Mouse (Mus musculus) liver, embryonic 16.5 days (tissue): ENCODE measurements around the gene Tenm3. TPM values are rescaled to one million over a fixed set of nuclear protein-coding genes. Genes with fewer than 3 reads are reported as not detected.

Source experiments
- ATAC-seq: fragments of 200-750 bp; cut with Nextera tagmentation; 2 replicates; pipeline ENCODE4 v1.8.0; 2017; ENCODE audit warnings: low read depth, mild to moderate bottlenecking, moderate number of reproducible peaks, moderate library complexity
- H3K27ac ChIP-seq: fragments of 300-500 bp; sonication (generic); 2 replicates; pipeline ENCODE4 v1.5.1; 2014; ENCODE audit warnings: mild to moderate bottlenecking, low read length
- H3K27me3 ChIP-seq: fragments of 300-500 bp; sonication (generic); 2 replicates; pipeline ENCODE4 v1.6.1; 2014; ENCODE audit warnings: low read depth, low read length, mixed read lengths; ENCODE audit not compliant: control insufficient read depth, insufficient read depth
- H3K36me3 ChIP-seq: fragments of 300-500 bp; sonication (generic); 2 replicates; pipeline ENCODE4 v1.6.1; 2014; ENCODE audit warnings: mild to moderate bottlenecking; ENCODE audit not compliant: control insufficient read depth, insufficient read depth
- H3K4me1 ChIP-seq: fragments of 300-500 bp; sonication (generic); 2 replicates; pipeline ENCODE4 v1.6.1; 2014; ENCODE audit warnings: low read depth, low read length, mixed read lengths; ENCODE audit not compliant: control insufficient read depth
- H3K4me2 ChIP-seq: fragments of 300-500 bp; sonication (generic); 2 replicates; pipeline ENCODE4 v1.6.1; 2014; ENCODE audit warnings: low read depth, low read length, mixed read lengths
- H3K4me3 ChIP-seq: fragments of 300-500 bp; sonication (generic); 2 replicates; pipeline ENCODE4 v1.5.1; 2014; ENCODE audit warnings: low read depth, mild to moderate bottlenecking, low read length
- H3K9ac ChIP-seq: fragments of 300-500 bp; sonication (generic); 2 replicates; pipeline ENCODE4 v1.6.1; 2014; ENCODE audit warnings: low read depth, low read length
- H3K9me3 ChIP-seq: fragments of 300-500 bp; sonication (generic); replicated peaks from 2 replicates; pipeline ENCODE4 v1.6.1; 2016; ENCODE audit warnings: low read length; ENCODE audit not compliant: control insufficient read depth
- WGBS: fragments of 180-500 bp; shearing (Covaris S2); extraction: QIAGEN DNeasy Blood & Tissue Kit; methylation state at CpG from one replicate; pipeline ENCODE4 v1.1.7; 2014; ENCODE audit not compliant: insufficient replicate concordance; 5-methylcytosine and 5-hydroxymethylcytosine counted together
- polyA plus RNA-seq: library from polyadenylated mRNA; unstranded; fragments of >200 nt; fragmentation: Nextera tagmentation; extraction: Ambion mirVana; gene quantifications from 2 replicates; pipeline ENCODE4 v1.2.1, GENCODE M21; 2015

Gene Tenm3
- polyA plus RNA-seq, 1 experiment from 2014 or later: 6.0 TPM

DNA sequence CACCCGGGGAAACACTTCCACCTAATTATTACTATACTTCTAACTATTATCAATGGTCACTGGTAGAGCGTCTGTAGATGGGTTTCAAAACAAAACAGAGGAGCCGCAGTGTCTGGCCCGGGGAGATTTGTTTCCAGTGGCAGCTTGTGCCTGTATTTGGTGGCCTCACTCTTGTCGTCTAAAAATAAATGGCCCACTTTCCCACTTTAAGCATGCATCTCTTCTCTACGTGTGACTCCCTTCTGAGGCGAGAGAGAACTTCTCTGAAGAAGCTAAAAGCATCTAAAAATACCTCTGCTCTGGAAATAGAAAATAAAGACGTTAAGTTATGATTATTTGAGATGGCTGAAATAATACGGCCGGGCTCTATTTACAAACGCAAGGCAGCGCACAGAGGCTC lies 463.7 kb downstream of the Tenm3 start:
- Histone ChIP-seq H3K9me3 (no peaks in the 10 kb centered on the region), H3K4me3 (no peak overlapping the region), H3K27me3 (no peaks in the 10 kb centered on the region), H3K36me3 (no peaks in the 10 kb centered on the region), H3K27ac (no peak overlapping the region), H3K4me1 (no peaks in the 10 kb centered on the region), H3K4me2 (no peak overlapping the region), H3K9ac (no peak overlapping the region)
- no peak for ATAC-seq
- WGBS: 68% methylated on average over 12 of the region's 12 CpGs

DNA sequence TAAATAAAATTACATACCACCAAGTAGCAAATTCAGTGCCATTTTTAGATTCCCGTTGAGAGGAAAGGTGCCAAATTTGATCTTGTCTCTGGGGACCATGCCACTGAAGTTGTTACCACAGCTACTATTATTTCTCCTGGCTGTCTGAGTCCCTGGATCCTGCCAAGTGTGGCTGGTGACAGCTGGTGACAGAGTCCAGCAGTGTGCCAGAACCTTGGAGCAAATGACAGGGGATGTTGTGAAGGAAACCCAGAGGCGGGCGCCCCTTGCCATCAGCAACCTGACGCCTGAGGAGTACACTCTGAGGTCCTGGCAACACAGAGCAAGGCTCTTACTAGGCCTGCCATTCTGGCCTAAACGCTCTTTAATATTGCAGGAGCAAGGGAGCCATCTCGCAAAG lies 467.0 kb downstream of the Tenm3 start:
- no peak for ATAC-seq
- H3K9me3 ChIP-seq: no peaks in the 10 kb centered on the region; the same call in 1 of the 2 replicates
- H3K27ac ChIP-seq: no peak overlapping the region
- no peaks in the 10 kb centered on the region for H3K27me3 ChIP-seq
- no peak overlapping the region for H3K4me2 ChIP-seq
- WGBS: 64% methylated on average over 6 of the region's 6 CpGs
- no peak overlapping the region for H3K4me3 ChIP-seq
- no peak overlapping the region for H3K9ac ChIP-seq
- H3K4me1 ChIP-seq: no peaks in the 10 kb centered on the region
- no peaks in the 10 kb centered on the region for H3K36me3 ChIP-seq

DNA sequence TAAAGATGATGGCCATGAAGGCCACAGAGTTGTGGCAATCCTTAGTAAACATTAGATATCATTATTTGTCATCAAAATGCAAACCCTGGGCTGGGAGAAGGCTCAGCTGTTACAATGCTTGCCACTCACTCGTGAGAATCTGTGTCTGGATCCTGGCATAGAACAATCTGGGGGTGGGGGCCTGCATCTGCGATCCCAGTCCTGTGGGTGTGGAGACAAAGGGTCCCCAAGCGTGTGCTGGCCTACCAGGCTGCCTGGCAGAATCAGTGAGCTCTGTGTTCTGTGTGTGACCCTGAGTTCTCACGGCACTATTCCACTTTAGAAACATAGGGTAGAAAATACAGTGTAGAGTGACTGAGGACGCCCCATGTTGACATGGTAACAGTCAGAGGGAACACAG lies 468.6 kb downstream of the Tenm3 start:
- Histone ChIP-seq H3K4me1 (no peaks in the 10 kb centered on the region), H3K9ac (no peak overlapping the region), H3K27ac (no peak overlapping the region), H3K4me3 (no peak overlapping the region), H3K9me3 (no peaks in the 10 kb centered on the region; the same call in 1 of the 2 replicates), H3K27me3 (no peaks in the 10 kb centered on the region), H3K36me3 (no peaks in the 10 kb centered on the region), H3K4me2 (no peak overlapping the region)
- WGBS: 49% methylated on average over 5 of the region's 5 CpGs
- ATAC-seq: no peak

DNA sequence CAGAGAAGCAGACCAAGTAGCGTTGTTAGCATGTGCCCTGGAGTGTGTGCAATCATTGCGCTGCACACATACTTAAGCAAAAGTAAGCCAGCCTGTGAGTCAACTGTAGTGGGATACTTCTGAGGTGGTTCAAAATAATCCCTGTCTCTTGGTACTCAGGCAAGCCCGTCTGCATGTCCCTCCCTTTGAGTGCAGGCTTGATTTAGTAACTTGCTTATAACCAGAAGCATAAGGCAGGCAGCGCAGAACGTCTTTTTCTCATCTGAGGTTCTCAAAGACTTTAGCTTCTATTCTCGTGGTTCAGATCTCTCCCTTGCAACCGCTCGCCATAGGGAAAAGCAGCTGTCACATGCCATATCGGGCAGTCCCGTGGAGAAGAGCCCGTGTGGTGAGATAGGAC lies 470.3 kb downstream of the Tenm3 start:
- ATAC-seq: no peak
- Histone ChIP-seq H3K4me3 (no peak overlapping the region), H3K4me2 (no peak overlapping the region), H3K27me3 (no peaks in the 10 kb centered on the region), H3K9ac (no peak overlapping the region), H3K9me3 (no peaks in the 10 kb centered on the region; the same call in 1 of the 2 replicates), H3K27ac (no peak overlapping the region), H3K4me1 (no peaks in the 10 kb centered on the region), H3K36me3 (no peaks in the 10 kb centered on the region)
- 74% methylated on average over 11 of the region's 11 CpGs for WGBS

DNA sequence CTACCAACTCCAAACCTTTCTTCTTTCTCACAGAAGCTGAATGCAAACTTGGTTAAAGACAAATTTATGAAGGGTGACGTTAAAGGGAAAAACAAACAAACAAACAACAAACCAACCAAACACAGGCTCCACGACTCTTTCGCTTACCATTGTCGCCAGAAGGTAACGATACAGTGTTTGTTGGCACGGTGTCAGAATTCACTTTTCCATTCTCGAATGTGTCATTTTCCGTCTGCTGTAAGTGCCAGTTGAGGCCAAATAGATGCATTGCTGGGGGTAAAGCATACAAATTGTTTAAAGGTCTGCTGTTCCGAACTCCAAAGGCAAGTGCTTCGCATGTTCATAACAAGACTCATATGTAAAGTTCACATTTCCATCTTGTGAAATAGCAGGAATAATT lies 476.6 kb downstream of the Tenm3 start:
- Histone ChIP-seq H3K4me3 (no peak overlapping the region), H3K4me2 (no peak overlapping the region), H3K27me3 (no peaks in the 10 kb centered on the region), H3K9me3 (no peaks in the 10 kb centered on the region), H3K9ac (no peak overlapping the region), H3K27ac (no peak overlapping the region), H3K4me1 (no peaks in the 10 kb centered on the region), H3K36me3 (no peaks in the 10 kb centered on the region)
- ATAC-seq: no peak
- 78% methylated on average over 10 of the region's 10 CpGs for WGBS

DNA sequence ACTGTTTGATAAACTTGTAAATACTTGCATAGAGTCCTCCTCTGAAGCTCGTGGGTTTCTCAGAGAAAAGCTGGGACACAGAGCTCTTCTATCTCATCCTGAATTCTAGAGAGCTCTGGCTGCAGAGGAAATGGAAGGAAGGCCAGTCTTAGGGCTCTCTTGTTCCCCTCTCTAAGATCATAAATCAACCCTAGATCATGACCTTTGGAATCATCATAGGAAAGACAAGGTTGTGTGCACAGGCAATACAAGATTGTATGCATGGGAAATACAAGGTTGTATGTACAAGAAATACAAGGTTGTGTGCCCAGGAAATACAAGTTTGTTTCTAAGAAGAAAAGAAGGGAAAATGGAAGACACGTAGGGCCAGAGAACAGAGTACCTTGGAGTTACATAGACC lies 486.9 kb downstream of the Tenm3 start:
- Histone ChIP-seq H3K4me1 (no peaks in the 10 kb centered on the region), H3K27me3 (no peaks in the 10 kb centered on the region), H3K4me3 (no peak overlapping the region), H3K9me3 (no peaks in the 10 kb centered on the region; the same call in 1 of the 2 replicates), H3K4me2 (no peak overlapping the region), H3K36me3 (no peaks in the 10 kb centered on the region), H3K27ac (no peak overlapping the region), H3K9ac (no peak overlapping the region)
- no peak for ATAC-seq
- WGBS: 55% methylated on average over 2 of the region's 2 CpGs

DNA sequence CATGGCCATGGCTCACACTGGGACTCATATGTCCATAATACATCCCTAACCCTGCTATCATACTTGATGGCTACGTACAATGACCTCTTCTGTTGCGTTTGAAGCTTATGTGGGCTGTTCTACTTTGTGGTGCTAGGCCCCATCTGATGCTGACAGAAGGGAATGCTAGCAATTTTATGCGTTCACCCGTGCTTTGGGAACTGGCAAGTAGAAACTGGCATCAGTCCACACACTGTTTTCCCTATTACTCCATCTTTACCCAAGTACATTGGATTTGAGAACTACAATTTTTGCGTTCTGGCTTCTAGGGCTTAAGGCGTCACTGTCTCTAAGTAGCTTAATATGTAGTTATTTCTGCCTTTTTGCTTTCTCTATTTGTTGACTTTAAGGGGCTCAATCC lies 490.3 kb downstream of the Tenm3 start:
- Histone ChIP-seq H3K4me2 (no peak overlapping the region), H3K4me3 (no peak overlapping the region), H3K36me3 (no peaks in the 10 kb centered on the region), H3K9ac (no peak overlapping the region), H3K27ac (no peak overlapping the region), H3K9me3 (no peaks in the 10 kb centered on the region; the same call in 1 of the 2 replicates), H3K27me3 (no peaks in the 10 kb centered on the region), H3K4me1 (no peaks in the 10 kb centered on the region)
- no peak for ATAC-seq
- 72% methylated on average over 6 of the region's 6 CpGs for WGBS

DNA sequence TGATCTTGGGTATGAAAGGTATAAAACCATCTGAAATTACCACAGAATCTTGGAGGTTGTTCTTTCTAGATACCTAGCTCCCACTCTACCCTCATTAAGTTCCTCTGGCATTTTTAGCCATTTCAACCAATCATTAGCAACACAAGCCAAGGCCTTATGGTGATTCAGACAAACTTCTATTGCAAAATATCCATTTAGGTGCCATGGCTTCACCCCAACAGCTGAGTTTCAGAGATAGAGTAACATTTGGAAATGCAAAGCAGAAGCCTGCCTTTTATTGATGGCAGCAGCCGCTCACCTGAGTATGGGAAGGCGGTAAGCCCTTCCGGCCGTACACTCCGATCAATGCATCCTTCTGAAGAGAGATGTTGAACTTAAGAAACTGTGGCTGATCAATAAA lies 494.9 kb downstream of the Tenm3 start:
- WGBS: 81% methylated on average over 5 of the region's 5 CpGs
- H3K36me3 ChIP-seq: no peaks in the 10 kb centered on the region

DNA sequence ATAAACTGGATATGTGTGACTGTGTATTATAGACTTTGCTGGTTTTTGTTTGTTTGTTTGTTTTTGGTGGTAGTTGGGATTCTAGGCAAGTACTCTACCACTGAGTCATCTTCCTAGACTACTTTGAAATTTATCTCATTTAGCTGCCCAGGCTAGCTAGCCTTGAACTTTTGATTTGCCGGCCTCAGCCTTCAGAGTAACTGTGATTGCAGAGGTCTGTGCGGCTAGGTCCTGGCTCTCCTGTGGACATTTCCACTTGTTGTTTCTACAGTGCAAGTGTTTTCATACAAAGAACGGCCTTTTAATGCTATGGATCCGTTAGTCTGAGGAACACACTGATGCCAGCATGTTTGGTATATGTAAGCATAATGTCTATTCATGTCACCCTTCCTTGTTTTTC lies 495.4 kb downstream of the Tenm3 start:
- H3K9ac ChIP-seq: no peak overlapping the region
- 66% methylated on average over 4 of the region's 4 CpGs for WGBS
- ATAC-seq: no peak

More for the DNA sequence above, 494.9 kb downstream of the Tenm3 start:
- no peaks in the 10 kb centered on the region for H3K27me3 ChIP-seq
- ATAC-seq: no peak
- H3K4me2 ChIP-seq: no peak overlapping the region
- no peak overlapping the region for H3K4me3 ChIP-seq
- H3K27ac ChIP-seq: no peak overlapping the region
- H3K4me1 ChIP-seq: no peaks in the 10 kb centered on the region
- H3K9ac ChIP-seq: no peak overlapping the region
- no peaks in the 10 kb centered on the region; the same call in 1 of the 2 replicates for H3K9me3 ChIP-seq

More for the DNA sequence above, 495.4 kb downstream of the Tenm3 start:
- Histone ChIP-seq H3K27ac (no peak overlapping the region), H3K4me1 (no peaks in the 10 kb centered on the region), H3K4me3 (no peak overlapping the region), H3K9me3 (no peaks in the 10 kb centered on the region; the same call in 1 of the 2 replicates), H3K4me2 (no peak overlapping the region), H3K27me3 (no peaks in the 10 kb centered on the region), H3K36me3 (no peaks in the 10 kb centered on the region)
